Mouse (Mus musculus): ENCODE results near the gene Sptbn4. TPM values are rescaled to one million over a fixed set of nuclear protein-coding genes. Genes with fewer than 3 reads are reported as not detected.
A peak's percentile ranks its signal among the peaks of the same experiment; 100 is the strongest.

Gene Sptbn4
- polyA plus RNA-seq, 1 experiment: 0.23 TPM

- DNase-seq (ENCODE audit: low read depth in 1 of 2, low spot score in 2 of 2): no peak
- WGBS: 15% methylated on average over 10 of the region's 10 CpGs
- Histone ChIP-seq H3K27ac (ENCODE audit: insufficient read depth, low read length) (no peak overlapping the region), H3K4me3 (ENCODE audit: extremely low read depth, insufficient read depth, insufficient read length) (no peak overlapping the region), H3K27me3 (ENCODE audit: control insufficient read depth, insufficient read depth, low read length) (no peaks in the 10 kb centered on the region; the same call in 1 of the 2 replicates), H3K36me3 (ENCODE audit: control insufficient read depth, insufficient read depth, low read length) (no peaks in the 10 kb centered on the region), H3K4me1 (ENCODE audit: control insufficient read depth, insufficient read depth, insufficient read length) (no peaks in the 10 kb centered on the region)
- TF ChIP-seq POLR2A (IDR thresholded peaks at IDR 0.05; ENCODE audit: low read depth, low read length) (no peak), CTCF (IDR thresholded peaks at IDR 0.05; ENCODE audit: extremely low read depth, insufficient read depth, insufficient read length, insufficient replicate concordance) (no peak)
Measured at GRCm38 (mm10) chr7:27433794-27434193, 13.7 kb downstream of the Sptbn4 start.

DNA sequence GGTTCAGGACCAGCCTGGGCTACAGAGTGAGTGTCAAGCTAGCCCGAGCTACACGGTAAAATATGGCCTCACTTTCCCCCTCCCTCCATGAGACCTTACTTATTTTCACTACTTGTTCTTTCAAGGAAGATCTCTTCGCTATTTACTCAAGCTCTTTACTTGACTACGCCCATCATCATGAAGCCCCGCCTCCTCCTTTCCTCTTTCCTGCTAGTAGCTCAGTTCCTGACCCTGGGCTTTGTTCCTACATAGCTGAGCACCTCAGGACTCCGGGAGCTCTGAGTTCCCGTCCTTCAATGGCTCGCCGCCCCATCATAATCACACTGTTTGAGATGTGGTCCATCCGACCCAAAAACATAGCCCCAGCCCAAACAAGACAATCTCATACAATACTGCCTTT lies 14.1 kb downstream of the Sptbn4 start:
- WGBS: 31% methylated on average over 10 of the region's 10 CpGs
- TF ChIP-seq POLR2A (IDR thresholded peaks at IDR 0.05; ENCODE audit: low read depth, low read length): no peak
- no peak for TF ChIP-seq CTCF (IDR thresholded peaks at IDR 0.05; ENCODE audit: extremely low read depth, insufficient read depth, insufficient read length, insufficient replicate concordance)
- no peak overlapping the region for H3K4me3 ChIP-seq (ENCODE audit: extremely low read depth, insufficient read depth, insufficient read length)

GRCm38 (mm10) chr7:27429135-27429534 lies 18.4 kb downstream of the Sptbn4 start:
- no peaks in the 10 kb centered on the region for H3K36me3 ChIP-seq (ENCODE audit: control insufficient read depth, insufficient read depth, low read length)

More for the DNA sequence above, 14.1 kb downstream of the Sptbn4 start:
- no peak for DNase-seq (ENCODE audit: low read depth in 1 of 2, low spot score in 2 of 2)
- no peaks in the 10 kb centered on the region for H3K4me1 ChIP-seq (ENCODE audit: control insufficient read depth, insufficient read depth, insufficient read length)
- no peak overlapping the region for H3K27ac ChIP-seq (ENCODE audit: insufficient read depth, low read length)
- H3K27me3 ChIP-seq (ENCODE audit: control insufficient read depth, insufficient read depth, low read length): no peaks in the 10 kb centered on the region; the same call in 1 of the 2 replicates
- H3K36me3 ChIP-seq (ENCODE audit: control insufficient read depth, insufficient read depth, low read length): no peaks in the 10 kb centered on the region

DNA sequence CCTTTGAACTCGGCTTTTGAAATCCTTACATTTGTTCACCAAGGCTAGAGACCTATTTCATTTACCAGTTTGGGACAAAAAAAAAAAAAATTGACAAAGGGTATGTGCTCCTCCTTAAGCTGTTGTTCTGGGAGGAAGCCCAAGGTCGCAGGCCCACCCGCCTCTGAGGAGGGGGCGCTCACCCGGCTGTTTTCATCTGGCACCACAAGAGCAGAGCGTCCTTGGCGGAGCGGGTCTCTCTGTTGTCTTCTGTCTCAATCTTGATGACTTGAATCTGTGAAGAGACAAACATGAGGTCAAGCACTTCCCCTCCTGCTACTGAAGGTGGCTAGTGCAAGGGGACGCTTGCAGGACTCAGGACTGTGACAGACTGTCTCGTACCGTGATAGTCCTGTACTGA lies 19.5 kb downstream of the Sptbn4 start:
- H3K27me3 ChIP-seq (ENCODE audit: control insufficient read depth, insufficient read depth, low read length): no peaks in the 10 kb centered on the region
- H3K27ac ChIP-seq (ENCODE audit: insufficient read depth, low read length): no peak overlapping the region
- no peaks in the 10 kb centered on the region for H3K4me1 ChIP-seq (ENCODE audit: control insufficient read depth, insufficient read depth, insufficient read length)
- 73% methylated on average over 11 of the region's 11 CpGs for WGBS
- no peak overlapping the region for H3K4me3 ChIP-seq (ENCODE audit: extremely low read depth, insufficient read depth, insufficient read length)
- no peaks in the 10 kb centered on the region for H3K36me3 ChIP-seq (ENCODE audit: control insufficient read depth, insufficient read depth, low read length)
- no peak for DNase-seq (ENCODE audit: low read depth in 1 of 2, low spot score in 2 of 2)
- no peak for TF ChIP-seq POLR2A (IDR thresholded peaks at IDR 0.05; ENCODE audit: low read depth, low read length)

More at GRCm38 (mm10) chr7:27429135-27429534, 18.4 kb downstream of the Sptbn4 start:
- WGBS: 53% methylated on average over 2 of the region's 2 CpGs
- Histone ChIP-seq H3K27me3 (ENCODE audit: control insufficient read depth, insufficient read depth, low read length) (no peaks in the 10 kb centered on the region), H3K4me1 (ENCODE audit: control insufficient read depth, insufficient read depth, insufficient read length) (no peaks in the 10 kb centered on the region), H3K27ac (ENCODE audit: insufficient read depth, low read length) (no peak overlapping the region), H3K4me3 (ENCODE audit: extremely low read depth, insufficient read depth, insufficient read length) (no peak overlapping the region)
- DNase-seq (ENCODE audit: low read depth in 1 of 2, low spot score in 2 of 2): no peak
- TF ChIP-seq POLR2A (IDR thresholded peaks at IDR 0.05; ENCODE audit: low read depth, low read length) (no peak), CTCF (IDR thresholded peaks at IDR 0.05; ENCODE audit: extremely low read depth, insufficient read depth, insufficient read length, insufficient replicate concordance) (no peak)

GRCm38 (mm10) chr7:27427387-27427786 lies 20.1 kb downstream of the Sptbn4 start:
- Histone ChIP-seq H3K27me3 (ENCODE audit: control insufficient read depth, insufficient read depth, low read length) (no peaks in the 10 kb centered on the region), H3K4me1 (ENCODE audit: control insufficient read depth, insufficient read depth, insufficient read length) (no peaks in the 10 kb centered on the region), H3K4me3 (ENCODE audit: extremely low read depth, insufficient read depth, insufficient read length) (no peak overlapping the region), H3K27ac (ENCODE audit: insufficient read depth, low read length) (no peak overlapping the region), H3K36me3 (ENCODE audit: control insufficient read depth, insufficient read depth, low read length) (no peaks in the 10 kb centered on the region)
- TF ChIP-seq CTCF (IDR thresholded peaks at IDR 0.05; ENCODE audit: extremely low read depth, insufficient read depth, insufficient read length, insufficient replicate concordance) (no peak), POLR2A (IDR thresholded peaks at IDR 0.05; ENCODE audit: low read depth, low read length) (no peak)
- no peak for DNase-seq (ENCODE audit: low read depth in 1 of 2, low spot score in 2 of 2)
- WGBS: 41% methylated on average over 1 of the region's 1 CpGs

GRCm38 (mm10) chr7:27423556-27424326 lies 23.7 kb downstream of the Sptbn4 start:
- Histone ChIP-seq H3K27me3 (ENCODE audit: control insufficient read depth, insufficient read depth, low read length) (no peaks in the 10 kb centered on the region), H3K4me1 (ENCODE audit: control insufficient read depth, insufficient read depth, insufficient read length) (no peaks in the 10 kb centered on the region), H3K4me3 (ENCODE audit: extremely low read depth, insufficient read depth, insufficient read length) (no peak overlapping the region), H3K36me3 (ENCODE audit: control insufficient read depth, insufficient read depth, low read length) (no peaks in the 10 kb centered on the region), H3K27ac (ENCODE audit: insufficient read depth, low read length) (no peak overlapping the region)
- no peak for DNase-seq (ENCODE audit: low read depth in 1 of 2, low spot score in 2 of 2)
- WGBS: 85% methylated on average over 12 of the region's 12 CpGs
- TF ChIP-seq POLR2A (IDR thresholded peaks at IDR 0.05; ENCODE audit: low read depth, low read length): no peak
- TF ChIP-seq CTCF (IDR thresholded peaks at IDR 0.05; ENCODE audit: extremely low read depth, insufficient read depth, insufficient read length, insufficient replicate concordance): no peak

DNA sequence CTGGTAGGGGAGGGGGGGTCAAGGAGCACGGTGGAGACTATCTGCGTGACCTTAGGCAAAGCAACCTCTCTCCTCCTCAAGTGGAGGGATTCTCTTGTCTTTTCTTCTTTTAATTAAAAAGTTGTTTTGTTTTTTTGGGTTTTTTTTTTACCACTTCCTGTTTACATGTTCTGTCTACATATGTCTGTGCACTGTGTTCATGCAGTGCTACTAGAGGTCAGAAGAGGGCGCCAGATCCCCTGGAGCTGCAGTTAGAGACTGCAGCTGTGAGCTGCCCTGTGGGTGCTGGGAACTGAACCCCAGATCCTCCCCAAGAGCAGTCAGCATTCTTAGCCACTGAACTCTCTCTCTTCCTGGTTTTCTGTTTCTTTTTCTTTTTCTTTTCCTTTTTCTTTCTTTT lies 28.4 kb downstream of the Sptbn4 start:
- Histone ChIP-seq H3K36me3 (ENCODE audit: control insufficient read depth, insufficient read depth, low read length) (no peaks in the 10 kb centered on the region), H3K4me1 (ENCODE audit: control insufficient read depth, insufficient read depth, insufficient read length) (no peaks in the 10 kb centered on the region), H3K27me3 (ENCODE audit: control insufficient read depth, insufficient read depth, low read length) (no peaks in the 10 kb centered on the region), H3K27ac (ENCODE audit: insufficient read depth, low read length) (no peak overlapping the region), H3K4me3 (ENCODE audit: extremely low read depth, insufficient read depth, insufficient read length) (no peak overlapping the region)
- WGBS: 80% methylated on average over 3 of the region's 3 CpGs
- TF ChIP-seq POLR2A (IDR thresholded peaks at IDR 0.05; ENCODE audit: low read depth, low read length) (no peak), CTCF (IDR thresholded peaks at IDR 0.05; ENCODE audit: extremely low read depth, insufficient read depth, insufficient read length, insufficient replicate concordance) (peak; percentile 11; the same call in 1 of the 2 replicates)
- no peak for DNase-seq (ENCODE audit: low read depth in 1 of 2, low spot score in 2 of 2)

Data from spleen, adult 2 months (tissue).